Mouse (Mus musculus): ENCODE data around the gene Klhl2.

GRCm38 (mm10) chr8:64777925-64778324 is 71.9 kb downstream of the Klhl2 start:
- TF ChIP-seq POLR2A (IDR thresholded peaks at IDR 0.05; ENCODE audit: insufficient read depth, low read depth, low read length) (no peak), EP300 (IDR thresholded peaks at IDR 0.05; ENCODE audit: insufficient read depth, low read depth, low read length) (no peak), CTCF (IDR thresholded peaks at IDR 0.05) (peak; percentile 54)
